Comparison of ENCODE assay signal across 8 mouse cellular contexts in the genomic region with DNA sequence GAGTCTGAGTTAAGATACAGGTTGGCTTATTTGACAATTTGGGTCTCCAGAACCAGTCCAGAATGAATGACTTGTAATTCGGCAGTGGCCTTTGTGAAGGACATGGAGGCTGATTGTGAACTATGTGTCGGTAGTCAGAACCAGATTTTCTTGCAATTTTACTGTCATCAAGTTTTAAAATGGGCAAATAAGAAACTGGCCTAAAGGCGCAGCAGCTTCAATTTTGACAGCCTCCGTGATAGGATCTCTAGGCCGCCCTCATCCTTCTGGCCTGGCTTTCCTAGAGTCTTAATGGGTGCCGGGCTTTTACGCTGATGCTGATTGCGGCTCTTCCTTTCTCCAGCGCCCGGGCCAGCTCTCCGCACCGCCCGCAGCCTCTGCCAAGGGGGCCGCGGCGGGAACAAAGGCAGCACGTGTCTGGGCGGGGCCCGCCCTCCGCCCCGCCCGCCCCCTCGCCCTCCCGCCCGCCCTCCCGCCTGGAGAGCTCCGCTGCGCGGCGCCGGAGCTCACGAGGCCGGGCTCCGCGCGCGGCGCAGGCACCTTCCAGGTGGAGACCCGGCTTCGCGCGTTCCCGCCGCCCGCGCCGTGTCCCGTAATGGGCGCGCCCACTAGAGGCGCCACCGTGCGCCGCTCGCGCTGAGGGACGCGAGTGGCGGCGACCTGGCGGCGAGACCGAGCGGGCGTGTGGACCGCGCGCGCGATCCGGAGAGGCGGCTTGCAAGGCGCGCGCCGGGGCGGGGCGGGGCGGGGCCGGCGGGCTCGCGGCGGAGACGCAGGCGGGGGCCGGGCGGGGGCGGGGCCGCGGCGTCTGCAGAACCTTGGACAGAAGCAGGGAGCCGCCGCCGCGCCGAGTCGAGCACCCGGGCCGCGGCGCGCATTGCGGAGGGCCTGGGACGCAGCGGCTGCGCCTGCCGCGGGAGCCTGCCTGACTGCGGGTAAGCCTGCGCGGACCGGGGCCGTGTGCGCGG. TPM values are rescaled to one million over a fixed set of nuclear protein-coding genes. Genes with fewer than 3 reads are reported as not detected.
A peak's percentile ranks its signal among the peaks of the same experiment; 100 is the strongest.
DNase-seq lines count a peak whose midpoint lies in the region; ATAC-seq and TF ChIP-seq lines count a peak whose summit lies in the region.

A gene (plus strand): TSS at position 802 of the 968 bp plus-strand sequence.

- ATAC-seq in heart, embryonic 14.5 days (ENCODE audit: insufficient number of reproducible peaks, insufficient read depth, low FRiP score, low read depth): peak; percentile 87
- ATAC-seq in liver, embryonic 13.5 days (ENCODE audit: low read depth): peak; percentile 89
- peak; percentile 89 for ATAC-seq in stomach, embryonic 15.5 days (ENCODE audit: insufficient read depth, low FRiP score, low read depth)

- H3K27me3 ChIP-seq in E14TG2a.4 (ENCODE audit: insufficient read depth, low read length): peaks cover 27% of the 10 kb centered on the region
- peaks cover 7% of the 10 kb centered on the region for H3K27me3 ChIP-seq in heart, embryonic 14.5 days (ENCODE audit: control insufficient read depth, insufficient read depth, low read length)
- H3K27me3 ChIP-seq in liver, embryonic 13.5 days: peaks cover 16% of the 10 kb centered on the region
- H3K27me3 ChIP-seq in stomach, embryonic 15.5 days (replicated peaks): peaks cover 5% of the 10 kb centered on the region; the same call in 1 of the 2 replicates

- peak within 1 kb of the TSS; percentile 53 to 65; a peak in 3 of 4 replicates for H3K27ac ChIP-seq in heart, embryonic 14.5 days (replicated peaks in 1 of 2; ENCODE audit: control insufficient read depth in 1 of 2, insufficient read depth in 1 of 2, low read depth in 2 of 2, low read length in 2 of 2)
- 0 out of 2 replicates have a peak within 1 kb of the TSS, but pooled peaks have one; percentile 43 for H3K27ac ChIP-seq in liver, embryonic 13.5 days
- H3K27ac ChIP-seq in stomach, embryonic 15.5 days: peak within 1 kb of the TSS; percentile 55

- no peak for TF ChIP-seq CTCF in E14TG2a.4 (conservative IDR thresholded peaks at IDR 0.05; ENCODE audit: low read length)

- peak within 1 kb of the TSS; percentile 100 for H3K4me2 ChIP-seq in heart, embryonic 14.5 days (ENCODE audit: low read length)
- peak within 1 kb of the TSS; percentile 99 for H3K4me2 ChIP-seq in liver, embryonic 13.5 days
- H3K4me2 ChIP-seq in stomach, embryonic 15.5 days: peak within 1 kb of the TSS; percentile 100

- 2% methylated on average over 64 of the region's 116 CpGs for WGBS in heart, embryonic 14.5 days
- 3% methylated on average over 79 of the region's 116 CpGs for WGBS in liver, embryonic 13.5 days (ENCODE audit: insufficient replicate concordance)
- WGBS in stomach, embryonic 15.5 days: under 1% methylated on average over 97 of the region's 116 CpGs

- peak within 1 kb of the TSS; percentile 80 for H3K9ac ChIP-seq in heart, embryonic 14.5 days (ENCODE audit: low read length)
- peak within 1 kb of the TSS; percentile 76 for H3K9ac ChIP-seq in liver, embryonic 13.5 days
- peak within 1 kb of the TSS; percentile 44 for H3K9ac ChIP-seq in stomach, embryonic 15.5 days

- peak; percentile 65 for DNase-seq in c-Kit-negative CD71-positive TER-119-positive erythroid progenitor cells, embryonic 14.5 days (ENCODE audit: low read depth, low spot score)
- peak; percentile 55 for DNase-seq in fibroblast of lung, adult 2 months (ENCODE audit: low read depth)
- peak; percentile 93 for DNase-seq in kidney, postnatal 10 days
- DNase-seq in liver, embryonic 13.5 days: peak; percentile 62
- peak; percentile 91 for DNase-seq in neural tube, embryonic 10.5 days (ENCODE audit: extremely low spot score, low spot score)

- peak within 1 kb of the TSS; percentile 90 for H3K4me3 ChIP-seq in E14TG2a.4 (replicated peaks; ENCODE audit: low read length)
- H3K4me3 ChIP-seq in heart, embryonic 14.5 days (ENCODE audit: control insufficient read depth in 1 of 2, insufficient read depth in 1 of 2, low read depth in 1 of 2, low read length in 2 of 2): peak within 1 kb of the TSS; percentile 60 to 76
- peak within 1 kb of the TSS; percentile 72 for H3K4me3 ChIP-seq in liver, embryonic 13.5 days (replicated peaks)
- H3K4me3 ChIP-seq in stomach, embryonic 15.5 days (replicated peaks): peak within 1 kb of the TSS; percentile 67

- no peaks in the 10 kb centered on the region for H3K9me3 ChIP-seq in E14TG2a.4 (ENCODE audit: low read length)
- H3K9me3 ChIP-seq in heart, embryonic 14.5 days (ENCODE audit: control insufficient read depth, low read length): no peaks in the 10 kb centered on the region
- no peaks in the 10 kb centered on the region for H3K9me3 ChIP-seq in liver, embryonic 13.5 days (replicated peaks)
- H3K9me3 ChIP-seq in stomach, embryonic 15.5 days: no peaks in the 10 kb centered on the region

- H3K4me1 ChIP-seq in E14TG2a.4 (replicated peaks; ENCODE audit: low read depth, low read length): peaks cover 67% of the 10 kb centered on the region
- peaks cover 5 to 8% of the 10 kb centered on the region in 2 experiments; a peak in 3 of 4 replicates for H3K4me1 ChIP-seq in heart, embryonic 14.5 days (ENCODE audit: control insufficient read depth in 2 of 2, insufficient read depth in 2 of 2, low read length in 2 of 2)
- H3K4me1 ChIP-seq in liver, embryonic 13.5 days (replicated peaks): peaks cover 36% of the 10 kb centered on the region
- H3K4me1 ChIP-seq in stomach, embryonic 15.5 days: peaks cover 10% of the 10 kb centered on the region

- peaks cover 39% of the 10 kb centered on the region for H3K36me3 ChIP-seq in E14TG2a.4 (ENCODE audit: insufficient read depth, low read length)
- H3K36me3 ChIP-seq in heart, embryonic 14.5 days (ENCODE audit: control insufficient read depth, insufficient read depth, low read length): peaks cover 27% of the 10 kb centered on the region
- H3K36me3 ChIP-seq in liver, embryonic 13.5 days: peaks cover 34% of the 10 kb centered on the region
- H3K36me3 ChIP-seq in stomach, embryonic 15.5 days: peaks cover 22% of the 10 kb centered on the region

RNA-seq across cellular contexts. Expression of the gene that starts here (rescaled TPM):
- 0.23 and 0.36 TPM in 2 replicates for polyA plus RNA-seq in heart, embryonic 14.5 days (2014; fragmentation: Nextera tagmentation; extraction: Ambion mirVana)
- 0.41 TPM in 2 replicates for polyA plus RNA-seq in liver, embryonic 13.5 days (2015; fragmentation: Nextera tagmentation; extraction: Ambion mirVana)
- polyA plus RNA-seq in stomach, embryonic 15.5 days (2015; fragmentation: Nextera tagmentation; extraction: Ambion mirVana): 1.4 and 1.8 TPM in 2 replicates

Comparison
In these comparisons a context has a peak if more than half of its experiments do, and no peak if none do; other contexts are left out.
1. Peak in every context shown above with its lines: DNase-seq, ATAC-seq, H3K4me3 ChIP-seq and H3K27ac ChIP-seq.
2. Peak in ATAC-seq, H3K4me3 ChIP-seq, H3K27ac ChIP-seq, H3K9ac ChIP-seq and H3K4me2 ChIP-seq in heart, embryonic 14.5 days; RNA of the gene not detected or under 1 TPM.
3. Peak in DNase-seq, ATAC-seq, H3K4me3 ChIP-seq, H3K27ac ChIP-seq, H3K9ac ChIP-seq and H3K4me2 ChIP-seq in liver, embryonic 13.5 days; RNA of the gene not detected or under 1 TPM.